Mouse (Mus musculus) E14TG2a.4 (cell line): ENCODE measurements around the gene Rtn4r.
A peak's percentile ranks its signal among the peaks of the same experiment; 100 is the strongest.

Source experiments
- H3K27me3 ChIP-seq: 2 replicates; pipeline ENCODE4 v1.6.1; 2014; ENCODE audit warnings: low read length, control low read depth; ENCODE audit not compliant: insufficient read depth
- H3K36me3 ChIP-seq: 2 replicates; pipeline ENCODE4 v1.6.1; 2014; ENCODE audit warnings: low read length, control low read depth; ENCODE audit not compliant: insufficient read depth
- H3K4me1 ChIP-seq: replicated peaks from 2 replicates; pipeline ENCODE4 v1.6.1; 2014; ENCODE audit warnings: low read depth, low read length, control low read depth
- H3K4me3 ChIP-seq: replicated peaks from 2 replicates; pipeline ENCODE4 v1.5.1; 2014; ENCODE audit warnings: mild to moderate bottlenecking, low read length
- H3K9me3 ChIP-seq: 2 replicates; pipeline ENCODE4 v1.6.1; 2014; ENCODE audit warnings: low read length, control low read depth
- CTCF ChIP-seq: conservative IDR thresholded peaks from 2 replicates; pipeline ENCODE4 v1.5.1; 2014; ENCODE audit warnings: low read length
- NANOG ChIP-seq: IDR thresholded peaks from 2 replicates; pipeline ENCODE4 v1.6.1; 2014; ENCODE audit warnings: borderline replicate concordance, low read length, mixed read lengths
- POU5F1 ChIP-seq: IDR thresholded peaks from 2 replicates; pipeline ENCODE4 v1.6.1; 2014; ENCODE audit warnings: low read length, borderline replicate concordance

The Rtn4r gene

DNA sequence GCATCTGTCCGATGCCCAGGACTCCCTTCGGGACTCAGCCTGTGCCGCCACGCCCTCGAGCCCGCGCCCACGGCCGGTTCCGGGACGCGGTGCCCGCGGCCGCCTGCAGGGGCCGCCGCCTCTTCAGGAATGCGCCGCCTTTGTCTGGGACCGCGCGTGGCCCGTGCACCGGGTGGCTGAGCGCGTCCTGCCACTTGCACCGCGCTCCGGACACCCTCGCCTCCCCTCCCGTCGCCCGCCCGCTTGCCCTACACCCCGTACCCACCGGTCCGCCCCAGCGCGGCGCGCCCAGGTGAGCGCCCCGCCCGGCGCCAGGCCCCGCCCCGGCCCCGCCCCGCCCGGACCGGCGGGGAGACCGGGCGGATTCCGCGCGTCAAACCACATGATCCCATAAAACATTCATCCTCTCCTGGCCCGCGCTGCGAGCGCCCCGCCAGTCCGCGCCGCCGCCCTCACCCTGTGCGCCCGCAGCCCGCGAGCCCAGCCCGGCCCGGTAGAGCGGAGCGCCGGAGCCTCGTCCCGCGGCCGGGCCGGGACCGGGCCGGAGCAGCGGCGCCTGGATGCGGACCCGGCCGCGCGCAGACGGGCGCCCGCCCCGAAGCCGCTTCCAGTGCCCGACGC lies at the start of gene Rtn4r:
TSS of gene Rtn4r (plus strand) at position 402 of the 621 bp plus-strand sequence.
- Histone ChIP-seq H3K4me1 (peaks cover 21% of the 10 kb centered on the region), H3K4me3 (peak within 1 kb of the TSS; percentile 81), H3K27me3 (peaks cover 91% of the 10 kb centered on the region), H3K9me3 (no peaks in the 10 kb centered on the region), H3K36me3 (no peaks in the 10 kb centered on the region)
- TF ChIP-seq CTCF = no peak
- TF ChIP-seq POU5F1 = no peak
- TF ChIP-seq NANOG = no peak

GRCm38 (mm10) chr16:18078314-18079015 lies 49.0 kb upstream of the Rtn4r start:
- peaks cover 31% of the 10 kb centered on the region for H3K4me1 ChIP-seq
- no peak overlapping the region for H3K4me3 ChIP-seq
- H3K9me3 ChIP-seq = no peaks in the 10 kb centered on the region
- H3K36me3 ChIP-seq = peaks cover 97% of the 10 kb centered on the region
- TF ChIP-seq POU5F1 (no peak), CTCF (no peak), NANOG (no peak)
- no peaks in the 10 kb centered on the region for H3K27me3 ChIP-seq

- Histone ChIP-seq H3K9me3 (no peaks in the 10 kb centered on the region), H3K27me3 (no peaks in the 10 kb centered on the region), H3K4me1 (peaks cover 40% of the 10 kb centered on the region), H3K4me3 (no peak overlapping the region), H3K36me3 (peaks cover 96% of the 10 kb centered on the region)
- TF ChIP-seq POU5F1 = no peak
- TF ChIP-seq NANOG = no peak
- no peak for TF ChIP-seq CTCF
Measured at GRCm38 (mm10) chr16:18079300-18079699, 48.1 kb upstream of the Rtn4r start.

DNA sequence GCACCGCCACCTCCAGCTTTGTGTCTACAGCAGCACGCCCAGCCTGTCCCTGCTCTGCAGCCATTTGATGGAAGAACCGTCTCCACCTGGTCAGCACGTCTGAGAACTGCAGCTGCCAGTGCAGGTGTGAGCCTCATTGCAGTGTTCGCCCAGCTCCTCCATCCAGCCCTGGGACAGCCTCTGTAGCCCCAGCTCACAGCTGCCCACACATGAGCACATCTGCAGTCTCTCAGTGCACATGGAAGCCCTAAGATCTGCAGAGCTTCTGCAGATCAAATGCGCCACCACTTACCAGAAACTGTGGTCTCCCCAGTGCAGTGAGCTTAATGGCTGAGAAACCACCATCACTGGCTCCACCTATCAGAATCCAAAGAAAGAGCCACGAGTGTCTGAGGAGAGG lies 47.3 kb upstream of the Rtn4r start:
- peaks cover 96% of the 10 kb centered on the region for H3K36me3 ChIP-seq
- no peaks in the 10 kb centered on the region for H3K9me3 ChIP-seq
- TF ChIP-seq CTCF = no peak
- TF ChIP-seq NANOG = no peak
- TF ChIP-seq POU5F1 = no peak
- no peaks in the 10 kb centered on the region for H3K27me3 ChIP-seq
- H3K4me1 ChIP-seq = peaks cover 48% of the 10 kb centered on the region
- H3K4me3 ChIP-seq = no peak overlapping the region

DNA sequence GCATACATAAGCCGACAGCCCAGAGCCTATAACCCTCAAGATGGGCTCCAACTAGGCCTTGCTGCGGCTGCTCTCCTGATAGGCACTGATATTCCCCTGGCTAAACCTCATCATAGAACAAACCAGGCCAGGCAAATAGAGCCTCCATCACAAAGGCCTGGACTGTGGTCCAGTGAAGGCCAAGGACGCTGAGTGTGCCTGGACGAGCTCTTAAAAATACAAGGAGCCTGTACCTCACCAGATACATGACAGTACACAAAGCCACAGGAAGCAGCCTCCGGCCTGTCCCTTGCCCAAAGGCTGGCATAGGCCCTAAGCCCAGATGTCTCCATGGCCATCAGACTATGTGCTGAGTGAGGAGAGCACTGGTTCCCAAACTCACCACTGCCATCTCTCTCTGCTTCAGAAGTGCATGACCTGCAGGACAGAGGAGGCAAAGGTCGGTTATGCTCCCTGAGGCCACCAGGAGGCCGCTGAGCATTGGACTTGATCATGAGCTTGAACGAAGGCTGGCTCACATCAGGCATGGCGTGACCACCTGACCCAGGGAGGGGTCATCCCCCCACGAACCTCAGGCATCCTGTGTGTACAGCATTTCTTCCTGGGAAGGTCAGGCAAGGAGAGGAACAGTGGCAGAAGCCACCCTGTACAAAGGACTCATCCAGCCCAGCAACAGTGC lies 46.2 kb upstream of the Rtn4r start:
- Histone ChIP-seq H3K4me1 (peaks cover 55% of the 10 kb centered on the region), H3K27me3 (no peaks in the 10 kb centered on the region), H3K9me3 (no peaks in the 10 kb centered on the region), H3K4me3 (no peak overlapping the region), H3K36me3 (peaks cover 99% of the 10 kb centered on the region)
- TF ChIP-seq POU5F1 (no peak), CTCF (peak; percentile 22; the same call in 1 of the 2 replicates), NANOG (no peak)

- H3K4me1 ChIP-seq = peaks cover 57% of the 10 kb centered on the region
- H3K36me3 ChIP-seq = peaks cover 97% of the 10 kb centered on the region
- no peak overlapping the region for H3K4me3 ChIP-seq
- TF ChIP-seq CTCF (no peak), POU5F1 (no peak), NANOG (no peak)
- no peaks in the 10 kb centered on the region for H3K9me3 ChIP-seq
- H3K27me3 ChIP-seq = peaks cover 1% of the 10 kb centered on the region; the same call in 1 of the 2 replicates
Measured at GRCm38 (mm10) chr16:18082291-18082690, 45.2 kb upstream of the Rtn4r start.

GRCm38 (mm10) chr16:18083231-18083951 lies 44.1 kb upstream of the Rtn4r start:
- TF ChIP-seq CTCF = no peak
- TF ChIP-seq POU5F1 = no peak
- no peak for TF ChIP-seq NANOG
- H3K4me3 ChIP-seq = peak overlapping the region; percentile 14; the same call in 1 of the 2 replicates

GRCm38 (mm10) chr16:18084262-18084661 lies 43.2 kb upstream of the Rtn4r start:
- Histone ChIP-seq H3K4me3 (no peak overlapping the region), H3K36me3 (peaks cover 82% of the 10 kb centered on the region), H3K27me3 (peaks cover 13% of the 10 kb centered on the region; the same call in 1 of the 2 replicates), H3K4me1 (peaks cover 68% of the 10 kb centered on the region), H3K9me3 (no peaks in the 10 kb centered on the region)
- TF ChIP-seq CTCF (no peak), NANOG (no peak), POU5F1 (no peak)

More at GRCm38 (mm10) chr16:18083231-18083951, 44.1 kb upstream of the Rtn4r start:
- Histone ChIP-seq H3K9me3 (no peaks in the 10 kb centered on the region), H3K27me3 (peaks cover 12% of the 10 kb centered on the region; the same call in 1 of the 2 replicates), H3K4me1 (peaks cover 68% of the 10 kb centered on the region), H3K36me3 (peaks cover 90% of the 10 kb centered on the region)
